Mouse (Mus musculus) neutrophil, adult 5-6 weeks (primary cell): ENCODE measurements around the gene Mgat4d. TPM values are rescaled to one million over a fixed set of nuclear protein-coding genes. Genes with fewer than 3 reads are reported as not detected.
"Not testable (repeated sequence)": the region's sequence is repeated elsewhere in the genome, so short reads cannot be mapped to it uniquely, and the experiment has no call there.

Experiments
- ATAC-seq: fragments of 151-379, 151-347 bp; 2 replicates; pipeline ENCODE4 v1.8.0; 2017; ENCODE audit warnings: mild to moderate bottlenecking, moderate TSS enrichment; ENCODE audit not compliant: insufficient number of reproducible peaks, poor library complexity, low FRiP score, severe bottlenecking; ENCODE audit errors: extremely low read depth
- total RNA-seq: library from RNA; stranded (forward); fragments of 200-1000 nt; gene quantifications from 2 replicates; pipeline ENCODE4 v1.2.3, GENCODE M21; 2017

Mgat4d gene
- total RNA-seq, 1 experiment from 2014 or later, result not detected

GRCm38 (mm10) chr8:83389316-83390005 is 41.2 kb downstream of the Mgat4d start, which contains the start of gene Clgn:
Gene Clgn (plus strand): TSS chr8:83389867.
- ATAC-seq, result no peak

- no peak for ATAC-seq
Observed at GRCm38 (mm10) chr8:83390006-83390701, 41.9 kb downstream of the Mgat4d start.

- no peak for ATAC-seq
Observed at GRCm38 (mm10) chr8:83392521-83392920, 44.2 kb downstream of the Mgat4d start.

- ATAC-seq, result no peak
Observed at GRCm38 (mm10) chr8:83394325-83394724, 46.1 kb downstream of the Mgat4d start.

- no peak for ATAC-seq
Observed at GRCm38 (mm10) chr8:83396680-83397079, 48.4 kb downstream of the Mgat4d start.

- no peak for ATAC-seq
Observed at GRCm38 (mm10) chr8:83397726-83398125, 49.5 kb downstream of the Mgat4d start.

- no peak for ATAC-seq
Observed at GRCm38 (mm10) chr8:83405548-83405947, 57.3 kb downstream of the Mgat4d start.

- no peak for ATAC-seq
Observed at GRCm38 (mm10) chr8:83406836-83407235, 58.6 kb downstream of the Mgat4d start.

GRCm38 (mm10) chr8:83408496-83408895 is 60.2 kb downstream of the Mgat4d start:
- no peak for ATAC-seq

- no peak for ATAC-seq
Observed at GRCm38 (mm10) chr8:83416878-83417277, 68.6 kb downstream of the Mgat4d start.

- ATAC-seq, result no peak
Observed at GRCm38 (mm10) chr8:83417970-83418369, 69.7 kb downstream of the Mgat4d start.

- no peak for ATAC-seq
Observed at GRCm38 (mm10) chr8:83418805-83419516, 70.7 kb downstream of the Mgat4d start.

- ATAC-seq, result no peak
Observed at GRCm38 (mm10) chr8:83421354-83421753, 73.1 kb downstream of the Mgat4d start.

GRCm38 (mm10) chr8:83423032-83423825 is 75.0 kb downstream of the Mgat4d start:
- no peak for ATAC-seq

GRCm38 (mm10) chr8:83425202-83425601 is 76.9 kb downstream of the Mgat4d start:
- ATAC-seq, result no peak

- no peak for ATAC-seq
Observed at GRCm38 (mm10) chr8:83426104-83426759, 78.0 kb downstream of the Mgat4d start.

- ATAC-seq, result no peak
Observed at GRCm38 (mm10) chr8:83426949-83427348, 78.7 kb downstream of the Mgat4d start.

- ATAC-seq, result not testable (repeated sequence)
Observed at GRCm38 (mm10) chr8:83428621-83429020, 80.3 kb downstream of the Mgat4d start.
